Mouse (Mus musculus) adrenal gland (tissue): ENCODE data around the gene Cog7.

Source experiments
- intact Hi-C: fragments of 180-260 bp; cut with DNase I; formaldehyde crosslinking; loops from one replicate; pipeline ENCODE4 v1.15.1; 2025

Gene Cog7

GRCm38 (mm10) chr7:121955802-121956201 lies 25.7 kb downstream of the Cog7 start:
- intact Hi-C loops, result no loop called here

GRCm38 (mm10) chr7:121954891-121955669 lies 26.4 kb downstream of the Cog7 start:
- intact Hi-C loops, result no loop called here

GRCm38 (mm10) chr7:121947513-121947912 lies 34.0 kb downstream of the Cog7 start:
- intact Hi-C loops, result no loop called here

GRCm38 (mm10) chr7:121946196-121946595 lies 35.3 kb downstream of the Cog7 start:
- intact Hi-C loops, result no loop called here

GRCm38 (mm10) chr7:121942371-121942770 lies 39.1 kb downstream of the Cog7 start:
- intact Hi-C loops, result no loop called here

- intact Hi-C loops, result no loop called here
Observed at GRCm38 (mm10) chr7:121941640-121942039, 39.9 kb downstream of the Cog7 start.

- intact Hi-C loops, result no loop called here
Observed at GRCm38 (mm10) chr7:121941016-121941415, 40.5 kb downstream of the Cog7 start.

- intact Hi-C loops, result no loop called here
Observed at GRCm38 (mm10) chr7:121939729-121940128, 41.8 kb downstream of the Cog7 start.

GRCm38 (mm10) chr7:121939244-121939643 lies 42.3 kb downstream of the Cog7 start:
- intact Hi-C loops, result no loop called here

- intact Hi-C loops, result no loop called here
Observed at GRCm38 (mm10) chr7:121938124-121938891, 43.2 kb downstream of the Cog7 start.

- intact Hi-C loops, result no loop called here
Observed at GRCm38 (mm10) chr7:121936861-121937630, 44.5 kb downstream of the Cog7 start.

GRCm38 (mm10) chr7:121935906-121936794 lies 45.4 kb downstream of the Cog7 start:
- intact Hi-C loops, result no loop called here

GRCm38 (mm10) chr7:121934346-121934745 lies 47.2 kb downstream of the Cog7 start:
- intact Hi-C loops, result no loop called here

- intact Hi-C loops, result no loop called here
Observed at GRCm38 (mm10) chr7:121933675-121934074, 47.8 kb downstream of the Cog7 start.

- intact Hi-C loops, result no loop called here
Observed at GRCm38 (mm10) chr7:121931246-121931645, 50.3 kb downstream of the Cog7 start.

- intact Hi-C loops, result no loop called here
Observed at GRCm38 (mm10) chr7:121927882-121928281, 53.6 kb downstream of the Cog7 start.

GRCm38 (mm10) chr7:121924361-121924760 lies 57.1 kb downstream of the Cog7 start:
- intact Hi-C loops, result no loop called here

- intact Hi-C loops, result no loop called here
Observed at GRCm38 (mm10) chr7:121913944-121914343, 67.6 kb downstream of the Cog7 start.

GRCm38 (mm10) chr7:121912250-121912649 lies 69.3 kb downstream of the Cog7 start:
- intact Hi-C loops, result no loop called here

- intact Hi-C loops, result no loop called here
Observed at GRCm38 (mm10) chr7:121906879-121907278, 74.6 kb downstream of the Cog7 start.
